Mouse (Mus musculus) splenic B cell, adult 2 months (primary cell): ENCODE measurements around the gene Cacna1e.

Source experiments
- DNase-seq: peaks from one replicate; pipeline ENCODE4 v3.0.0-alpha.2; 2011; ENCODE audit warnings: low read depth, low spot score
- H3K27me3 ChIP-seq: 2 replicates; pipeline ENCODE4 v1.6.1; 2012; ENCODE audit warnings: mild to moderate bottlenecking, low read length, moderate library complexity, mixed read lengths; ENCODE audit not compliant: control insufficient read depth, poor library complexity, insufficient read depth, severe bottlenecking
- H3K36me3 ChIP-seq: 2 replicates; pipeline ENCODE4 v1.6.1; 2012; ENCODE audit warnings: mild to moderate bottlenecking, low read length, moderate library complexity, mixed read lengths; ENCODE audit not compliant: control insufficient read depth, poor library complexity, insufficient read depth, severe bottlenecking

Cacna1e gene

DNA sequence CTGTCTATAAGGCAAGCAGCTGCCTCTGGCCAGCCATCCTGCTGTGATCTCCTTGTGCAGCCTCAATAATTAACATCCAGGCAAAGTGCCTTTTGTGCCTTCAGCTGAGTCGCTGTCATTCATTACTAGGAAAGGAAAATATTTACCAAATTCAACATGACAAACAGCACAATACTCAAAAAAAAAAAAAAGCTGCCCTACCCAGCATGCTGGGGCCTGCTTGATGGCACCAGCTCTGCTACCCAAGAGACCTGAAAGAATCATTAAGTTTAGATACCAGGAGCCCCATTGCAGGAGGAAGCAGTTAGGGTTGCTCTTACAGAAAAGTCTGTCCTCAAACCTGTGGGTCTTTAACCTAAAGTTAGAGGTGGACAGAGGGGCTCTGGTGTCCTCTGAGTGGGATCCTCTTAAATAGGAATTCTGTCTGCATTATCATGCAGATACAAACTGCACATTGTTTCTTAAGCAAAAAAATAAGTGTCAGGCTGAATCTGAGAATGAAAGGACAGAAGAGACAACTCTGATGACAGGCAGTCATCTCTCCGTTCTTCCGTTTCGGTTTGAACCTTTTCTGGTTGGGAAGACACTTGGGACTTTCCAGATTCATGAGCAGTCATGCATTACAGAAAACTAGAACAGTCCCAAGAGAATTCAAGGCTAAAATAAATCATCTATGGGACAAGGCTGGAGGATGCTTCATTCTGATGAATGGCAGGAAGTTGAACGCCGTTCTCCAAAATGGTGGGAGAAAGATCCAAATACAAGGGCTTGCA, 33.6 kb downstream of the Cacna1e start:
- Histone ChIP-seq H3K36me3 (no peaks in the 10 kb centered on the region), H3K27me3 (no peaks in the 10 kb centered on the region)
- DNase-seq: peak; percentile 49

DNA sequence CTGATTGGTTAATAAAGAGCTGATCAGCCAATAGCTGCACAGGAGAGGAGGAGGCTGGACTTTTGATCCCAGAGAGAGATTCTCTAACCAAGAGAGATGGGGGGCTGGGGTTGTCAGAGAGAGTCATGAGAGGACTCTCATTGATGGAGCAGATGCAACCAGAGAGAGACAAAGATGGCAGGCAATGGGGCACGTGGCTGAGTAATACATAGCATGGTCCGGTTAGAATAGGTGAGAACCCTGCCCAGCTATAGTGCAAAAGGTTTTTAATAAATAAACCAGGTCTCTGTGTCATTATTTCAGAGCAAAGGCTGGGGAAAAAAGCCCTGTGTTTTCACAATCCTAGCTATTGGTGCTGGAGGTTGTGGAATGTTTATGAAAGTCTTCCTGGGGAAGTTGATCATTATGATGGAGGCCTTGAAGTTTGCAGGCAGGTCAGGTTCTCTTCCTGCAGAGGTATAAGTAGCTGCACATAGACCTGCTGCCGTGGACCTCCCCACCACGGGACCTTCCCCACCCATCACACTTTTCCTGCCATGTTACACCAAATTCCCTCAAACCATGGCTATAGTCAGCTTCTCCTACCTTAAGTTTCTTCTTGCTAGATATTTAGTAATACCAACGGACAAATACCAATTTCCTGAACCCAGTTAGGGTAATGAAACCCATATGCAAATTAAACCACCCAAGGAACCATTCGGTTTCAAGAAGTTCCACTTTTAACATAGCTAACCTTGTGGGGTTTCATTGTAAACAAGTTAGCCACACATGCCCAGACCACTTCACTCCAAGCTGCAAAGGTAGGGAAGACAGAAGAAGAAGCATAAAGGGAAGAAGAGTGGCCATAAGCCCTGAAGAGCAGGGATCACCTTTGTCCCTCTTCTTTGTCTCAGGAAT, 35.4 kb downstream of the Cacna1e start:
- H3K27me3 ChIP-seq: no peaks in the 10 kb centered on the region
- no peaks in the 10 kb centered on the region for H3K36me3 ChIP-seq
- peak; percentile 70 for DNase-seq

DNA sequence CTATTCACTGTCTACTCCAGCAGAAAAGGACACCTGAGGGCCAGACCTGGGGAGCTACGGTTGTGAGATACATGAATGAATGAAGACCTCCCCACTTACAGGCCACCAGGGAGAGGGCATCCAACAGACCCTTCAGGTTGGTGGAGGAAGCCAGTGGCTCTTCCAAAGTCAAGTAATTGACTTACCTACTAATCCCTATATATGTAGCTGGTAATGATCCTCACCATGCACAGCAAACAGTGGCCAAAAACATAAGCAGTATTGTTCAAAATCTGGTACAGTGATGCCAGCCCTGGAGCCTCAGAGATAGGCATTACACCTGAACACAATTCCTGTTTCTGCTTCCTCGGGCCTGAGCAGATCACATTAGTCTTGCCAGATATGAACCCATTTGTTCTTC, 37.4 kb downstream of the Cacna1e start:
- no peaks in the 10 kb centered on the region for H3K36me3 ChIP-seq
- no peaks in the 10 kb centered on the region for H3K27me3 ChIP-seq
- DNase-seq: no peak

DNA sequence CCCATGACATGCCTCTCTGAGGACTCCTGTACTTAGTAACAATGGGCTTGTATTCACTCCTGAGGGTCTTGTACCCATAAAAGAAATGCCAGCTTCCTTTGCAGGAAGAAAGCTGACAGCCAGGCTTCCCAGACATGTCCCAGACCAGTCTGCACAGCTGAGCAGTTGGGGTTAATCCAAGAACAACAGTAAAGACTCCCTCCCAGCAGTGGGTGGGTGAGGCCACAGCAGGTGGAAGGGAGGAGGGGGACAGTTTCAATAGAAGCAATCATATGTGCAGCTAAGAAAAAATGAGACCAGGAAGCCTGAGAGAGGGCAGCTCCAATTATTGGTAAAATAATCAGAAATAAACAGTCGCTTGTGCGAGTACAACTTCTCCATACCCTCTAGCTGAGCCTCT, 40.9 kb downstream of the Cacna1e start:
- no peak for DNase-seq
- Histone ChIP-seq H3K27me3 (no peaks in the 10 kb centered on the region), H3K36me3 (no peaks in the 10 kb centered on the region)

DNA sequence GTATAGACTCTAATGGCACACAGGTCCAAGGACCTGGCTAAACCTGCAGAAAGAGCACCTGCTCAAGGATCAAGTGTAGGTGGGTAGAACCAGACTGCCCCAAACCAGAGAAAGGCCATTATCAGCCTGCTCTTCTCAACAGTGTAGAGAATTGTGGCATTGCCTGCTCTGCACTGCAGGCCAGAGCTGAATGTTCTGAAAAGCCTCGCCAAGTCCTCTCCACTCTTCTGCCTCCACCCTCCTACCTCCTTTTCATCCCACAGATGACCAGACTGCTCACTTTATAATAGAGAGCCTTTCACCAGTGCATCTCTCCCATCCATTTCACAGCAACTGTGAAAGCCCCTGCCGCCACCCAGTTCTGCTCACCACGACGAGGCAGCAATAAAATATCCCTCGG, 42.0 kb downstream of the Cacna1e start:
- Histone ChIP-seq H3K36me3 (no peaks in the 10 kb centered on the region), H3K27me3 (no peaks in the 10 kb centered on the region)
- no peak for DNase-seq

DNA sequence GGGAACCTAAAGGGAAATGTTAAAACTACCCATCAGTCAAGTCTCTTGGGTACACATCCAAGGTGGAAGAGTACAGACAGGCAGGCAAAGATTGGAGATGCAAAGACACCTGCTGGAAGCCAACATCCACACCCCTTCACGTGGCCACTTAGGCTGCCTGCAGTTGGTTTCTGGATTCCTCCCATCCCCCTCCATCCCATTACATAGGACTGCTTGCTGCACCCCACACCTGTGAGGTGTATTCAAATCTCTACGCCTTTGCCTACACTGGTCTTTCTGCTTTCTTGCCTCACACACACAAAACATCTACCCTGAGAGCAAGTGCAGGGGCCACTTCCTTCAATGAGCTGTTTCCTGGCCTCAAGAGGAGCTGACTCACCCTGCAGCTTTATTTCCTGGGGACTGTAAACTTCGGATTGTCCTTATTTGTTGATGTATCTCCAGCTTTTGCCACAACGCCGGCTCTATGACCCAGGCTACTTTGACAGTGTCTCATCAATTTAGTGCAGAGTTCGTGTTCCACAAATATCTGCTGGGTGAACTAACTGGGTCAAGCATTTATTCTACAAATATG, 43.2 kb downstream of the Cacna1e start:
- no peaks in the 10 kb centered on the region for H3K27me3 ChIP-seq
- peak; percentile 46 for DNase-seq
- no peaks in the 10 kb centered on the region for H3K36me3 ChIP-seq

DNA sequence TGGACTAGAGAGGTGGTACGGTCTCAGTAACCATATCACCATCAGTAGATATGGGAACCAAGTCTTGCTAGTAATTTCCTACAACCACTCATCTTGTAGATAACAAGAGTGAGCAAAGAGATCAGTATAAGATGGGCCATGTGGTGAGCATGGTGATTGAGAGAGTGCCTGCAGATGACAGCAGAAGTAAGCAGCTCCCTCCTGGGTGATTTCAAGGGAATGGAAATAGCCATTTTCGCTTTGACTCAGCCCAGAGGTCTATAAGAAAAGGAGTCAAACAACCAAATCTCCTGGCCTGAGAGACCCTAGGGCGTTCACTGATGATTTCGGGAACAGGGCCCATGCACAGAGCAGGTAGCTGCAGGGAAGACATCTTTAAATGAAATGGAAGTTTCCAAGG, 45.0 kb downstream of the Cacna1e start:
- Histone ChIP-seq H3K27me3 (no peaks in the 10 kb centered on the region), H3K36me3 (no peaks in the 10 kb centered on the region)
- no peak for DNase-seq

DNA sequence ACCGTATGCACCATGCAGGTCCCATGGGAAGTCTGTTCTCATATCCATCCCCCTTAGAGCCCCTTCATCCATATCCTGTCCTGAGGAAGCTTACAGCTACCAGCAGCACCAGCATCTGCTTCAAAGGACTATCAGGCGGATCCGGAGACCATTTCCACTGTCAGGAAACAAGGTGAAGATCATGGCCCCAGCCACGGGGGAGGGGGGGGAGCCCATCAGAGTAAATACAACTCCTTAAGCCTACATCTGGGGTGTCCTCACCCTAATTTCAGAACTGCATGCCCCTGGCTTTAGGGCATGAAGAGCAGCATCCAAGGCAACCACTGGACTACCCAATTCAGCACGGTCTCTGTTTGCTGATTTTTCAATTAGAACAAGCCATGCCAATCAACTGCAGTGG, 47.8 kb downstream of the Cacna1e start:
- Histone ChIP-seq H3K36me3 (no peaks in the 10 kb centered on the region; the same call in 1 of the 2 replicates), H3K27me3 (no peaks in the 10 kb centered on the region)
- DNase-seq: no peak

DNA sequence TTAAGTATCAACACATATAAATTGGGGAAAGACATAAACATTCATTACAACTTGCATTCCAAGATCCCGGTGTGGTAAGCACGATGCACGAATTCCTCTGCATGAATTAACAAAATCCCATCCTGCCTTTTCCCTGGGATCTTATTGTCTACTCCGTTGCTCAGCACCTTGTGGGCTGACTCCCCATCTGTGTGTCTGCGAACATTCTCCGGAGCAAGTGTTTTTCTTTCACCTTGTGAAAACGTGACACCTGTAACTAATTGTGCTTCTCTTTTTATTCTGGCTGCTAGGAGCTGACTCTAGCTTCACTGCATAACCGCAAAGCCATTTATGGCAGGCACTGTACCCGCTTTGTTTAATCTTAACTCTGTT, 52.1 kb downstream of the Cacna1e start:
- no peaks in the 10 kb centered on the region for H3K27me3 ChIP-seq
- no peaks in the 10 kb centered on the region; the same call in 1 of the 2 replicates for H3K36me3 ChIP-seq
- no peak for DNase-seq

DNA sequence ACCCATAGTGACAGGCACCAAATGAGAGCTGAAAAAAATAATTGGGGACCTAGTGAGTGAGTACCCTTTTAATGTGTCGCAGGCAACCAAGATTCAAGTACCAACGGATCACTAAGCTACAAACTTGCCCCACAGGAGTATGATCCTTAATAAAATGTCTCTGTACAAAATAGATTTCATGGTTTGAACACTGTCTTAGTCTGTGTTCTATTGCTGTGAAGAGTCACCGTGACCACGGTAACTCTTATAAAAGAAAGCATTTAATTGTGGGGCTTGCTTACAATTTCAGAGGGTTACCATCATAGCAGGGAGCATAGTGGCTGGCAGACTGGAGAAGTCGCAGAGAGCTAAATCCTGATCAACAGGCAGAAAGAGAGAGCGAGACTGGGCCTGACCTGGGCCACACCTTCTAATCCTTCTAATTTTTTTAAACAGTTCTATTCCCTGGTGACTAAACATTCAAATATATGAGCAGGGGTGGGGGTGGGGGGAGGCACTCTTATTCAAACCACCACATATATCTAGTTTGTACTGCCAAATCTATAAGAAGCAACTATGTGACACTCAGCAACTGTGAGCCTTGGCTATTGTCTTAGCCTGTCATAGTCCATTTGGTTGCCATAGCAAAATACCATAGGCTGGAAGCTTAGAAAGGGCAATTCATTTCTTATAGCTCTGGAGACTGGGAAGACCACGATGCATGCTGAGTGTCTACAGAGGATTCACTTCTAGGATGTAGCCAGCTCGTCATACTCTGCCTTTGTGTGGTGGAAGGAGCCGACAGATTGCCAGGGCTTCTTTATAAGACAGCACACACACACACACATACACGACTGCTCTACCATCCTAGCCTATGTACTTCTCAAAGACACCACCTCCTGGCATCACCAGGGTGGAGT, 52.8 kb downstream of the Cacna1e start:
- no peaks in the 10 kb centered on the region; the same call in 1 of the 2 replicates for H3K36me3 ChIP-seq
- DNase-seq: no peak
- no peaks in the 10 kb centered on the region for H3K27me3 ChIP-seq

DNA sequence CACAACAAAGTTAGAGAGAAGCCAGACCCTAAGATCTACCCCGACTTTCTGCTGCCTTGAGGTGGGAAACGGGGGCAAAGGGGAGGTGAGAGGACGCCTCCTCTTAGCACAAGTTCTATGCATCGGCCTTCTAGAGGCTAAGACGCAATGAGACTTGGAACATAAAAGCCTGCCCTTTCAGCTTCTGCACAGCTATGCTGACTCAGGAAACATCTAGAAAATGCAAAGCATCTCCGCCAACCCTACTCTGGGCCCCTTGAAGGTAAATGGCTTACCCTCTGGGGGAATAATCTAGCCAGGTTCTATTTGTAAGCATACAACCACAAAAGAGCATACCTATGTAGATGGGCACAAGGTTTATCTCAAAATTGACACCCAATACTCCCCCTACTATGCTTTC, 54.2 kb downstream of the Cacna1e start:
- H3K27me3 ChIP-seq: no peaks in the 10 kb centered on the region
- no peaks in the 10 kb centered on the region; the same call in 1 of the 2 replicates for H3K36me3 ChIP-seq
- DNase-seq: no peak

DNA sequence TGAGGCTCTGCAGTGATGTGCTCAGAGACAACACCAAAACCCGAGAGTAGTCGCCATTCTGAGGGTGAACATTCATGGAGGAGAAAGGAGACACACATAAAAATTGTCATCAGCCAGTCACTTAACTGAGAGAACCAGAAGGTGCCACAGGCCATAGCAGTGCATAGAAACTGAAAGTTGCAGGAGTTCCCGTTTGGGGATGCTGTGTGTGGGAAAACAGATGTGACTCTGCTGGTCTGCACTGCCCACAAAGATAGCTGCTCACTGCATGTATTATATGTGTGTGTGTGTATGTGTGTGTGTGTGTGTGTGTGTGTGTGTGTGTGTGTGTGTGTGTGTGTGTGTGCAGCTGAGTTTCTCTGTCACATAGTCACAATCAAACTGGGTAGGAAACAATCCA, 61.2 kb downstream of the Cacna1e start:
- H3K36me3 ChIP-seq: no peaks in the 10 kb centered on the region
- peak; percentile 82 for DNase-seq

DNA sequence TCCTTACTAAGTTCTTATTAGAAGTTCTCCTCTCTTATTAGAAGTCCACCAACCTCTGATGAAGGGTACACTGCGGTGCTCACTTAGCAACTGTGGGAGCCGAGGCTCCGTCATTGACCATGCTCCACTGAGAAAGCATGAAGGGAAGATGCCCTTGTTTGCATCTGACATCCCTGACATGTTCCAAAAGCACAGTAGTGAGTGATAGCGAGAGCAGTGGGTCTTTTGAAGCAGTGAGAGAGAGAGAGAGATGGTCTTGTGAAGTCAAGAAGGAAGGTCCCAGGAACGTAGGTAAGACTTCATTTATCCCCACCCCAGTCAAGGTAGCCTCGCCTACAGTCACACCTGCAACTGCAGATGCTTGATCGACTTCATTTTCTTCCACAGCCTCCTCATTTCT, 63.9 kb downstream of the Cacna1e start:
- Histone ChIP-seq H3K27me3 (no peaks in the 10 kb centered on the region), H3K36me3 (no peaks in the 10 kb centered on the region)
- peak; percentile 28 for DNase-seq

More for the DNA sequence above, 61.2 kb downstream of the Cacna1e start:
- no peaks in the 10 kb centered on the region for H3K27me3 ChIP-seq

DNA sequence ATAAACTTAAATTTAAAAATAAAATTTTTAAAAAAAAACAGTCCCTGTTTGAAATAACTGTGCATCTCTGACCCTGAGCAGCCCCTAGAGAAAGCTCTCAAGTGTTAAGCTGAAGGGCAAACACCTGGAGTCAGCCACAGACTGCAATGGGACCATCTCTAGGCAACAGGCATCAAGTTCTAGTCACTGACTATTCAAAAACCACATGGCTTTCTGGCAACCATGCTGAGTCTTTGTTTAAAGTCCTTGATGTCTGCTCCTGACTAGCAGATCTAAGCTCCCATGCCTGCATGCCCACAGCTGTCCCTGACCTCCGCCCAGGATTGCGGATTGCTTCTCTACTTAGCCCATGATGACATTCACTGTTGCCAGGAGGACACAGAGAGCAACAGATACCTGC, 64.3 kb downstream of the Cacna1e start:
- peak; percentile 32 for DNase-seq
- H3K27me3 ChIP-seq: no peaks in the 10 kb centered on the region
- no peaks in the 10 kb centered on the region for H3K36me3 ChIP-seq
